Mouse (Mus musculus) stomach, embryonic 16.5 days (tissue): Measurements from ENCODE around the gene Tubgcp6. TPM values are rescaled to one million over a fixed set of nuclear protein-coding genes. Genes with fewer than 3 reads are reported as not detected.

Experiments used
- ATAC-seq: fragments of 200-750 bp; cut with Nextera tagmentation; 2 replicates; pipeline ENCODE4 v1.8.0; 2017; ENCODE audit warnings: moderate number of reproducible peaks, moderate TSS enrichment; ENCODE audit not compliant: insufficient read depth, low FRiP score
- H3K27ac ChIP-seq: fragments of 300-500 bp; sonication (generic); 2 replicates; pipeline ENCODE4 v1.5.1; 2014; ENCODE audit warnings: low read length
- H3K27me3 ChIP-seq: fragments of 300-500 bp; sonication (generic); 2 replicates; pipeline ENCODE4 v1.6.1; 2014; ENCODE audit warnings: low read length, control low read depth, mixed read lengths; ENCODE audit not compliant: control insufficient read depth, insufficient read depth
- H3K36me3 ChIP-seq: fragments of 300-500 bp; sonication (generic); 2 replicates; pipeline ENCODE4 v1.6.1; 2014; ENCODE audit warnings: low read length; ENCODE audit not compliant: control insufficient read depth, insufficient read depth
- H3K4me1 ChIP-seq: fragments of 300-500 bp; sonication (generic); 2 replicates; pipeline ENCODE4 v1.6.1; 2014; ENCODE audit warnings: low read length, control low read depth, mixed read lengths; ENCODE audit not compliant: control insufficient read depth, insufficient read depth
- H3K4me2 ChIP-seq: fragments of 300-500 bp; sonication (generic); 2 replicates; pipeline ENCODE4 v1.6.1; 2014; ENCODE audit warnings: low read depth, low read length, mixed read lengths
- H3K4me3 ChIP-seq: fragments of 300-500 bp; sonication (generic); replicated peaks from 2 replicates; pipeline ENCODE4 v1.5.1; 2014; ENCODE audit warnings: mild to moderate bottlenecking, low read length
- H3K9ac ChIP-seq: fragments of 300-500 bp; sonication (generic); 2 replicates; pipeline ENCODE4 v1.6.1; 2014; ENCODE audit warnings: low read length
- H3K9me3 ChIP-seq: fragments of 300-500 bp; sonication (generic); replicated peaks from 2 replicates; pipeline ENCODE4 v1.6.1; 2016; ENCODE audit warnings: low read length, control low read depth; ENCODE audit not compliant: control insufficient read depth
- WGBS: fragments of 180-500 bp; shearing (Covaris S2); extraction: QIAGEN DNeasy Blood & Tissue Kit; methylation state at CpG from one replicate; pipeline ENCODE4 v1.1.7; 2014; 5-methylcytosine and 5-hydroxymethylcytosine counted together
- polyA plus RNA-seq: library from polyadenylated mRNA; unstranded; fragments of >200 nt; fragmentation: Nextera tagmentation; extraction: Ambion mirVana; gene quantifications from 2 replicates; pipeline ENCODE4 v1.2.1, GENCODE M21; 2015

Tubgcp6 gene
- polyA plus RNA-seq, 1 experiment from 2014 or later = 13.5 TPM

DNA sequence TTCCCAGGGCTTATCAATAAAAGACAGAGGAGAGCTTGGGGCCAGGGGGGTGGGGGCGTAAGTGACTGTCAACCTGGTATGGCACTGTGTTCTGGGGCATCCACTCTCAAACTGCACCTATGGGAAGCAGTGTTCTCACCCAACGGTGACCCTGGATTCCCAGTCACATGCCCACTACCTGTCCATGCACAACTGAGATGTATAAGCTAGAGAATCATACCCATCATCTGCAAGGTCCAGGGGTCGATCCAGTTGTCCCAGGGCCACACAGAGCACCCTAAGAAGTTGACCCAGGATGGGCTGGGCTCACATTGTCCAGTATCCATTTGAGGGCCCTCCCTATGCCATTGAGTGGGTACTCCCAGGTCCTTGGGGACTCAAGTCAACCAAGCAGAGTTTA, 1.4 kb upstream of the Tubgcp6 start:
- ATAC-seq = no peak
- Histone ChIP-seq H3K9me3 (no peaks in the 10 kb centered on the region), H3K4me2 (no peak overlapping the region), H3K36me3 (0 out of 2 replicates have a peak, but pooled peaks cover 7% of the 10 kb centered on the region), H3K9ac (no peak overlapping the region; the same call in 1 of the 2 replicates), H3K27ac (no peak overlapping the region), H3K4me1 (peaks cover 44% of the 10 kb centered on the region), H3K4me3 (no peak overlapping the region), H3K27me3 (no peaks in the 10 kb centered on the region)
- 87% methylated on average over 3 of the region's 3 CpGs for WGBS

DNA sequence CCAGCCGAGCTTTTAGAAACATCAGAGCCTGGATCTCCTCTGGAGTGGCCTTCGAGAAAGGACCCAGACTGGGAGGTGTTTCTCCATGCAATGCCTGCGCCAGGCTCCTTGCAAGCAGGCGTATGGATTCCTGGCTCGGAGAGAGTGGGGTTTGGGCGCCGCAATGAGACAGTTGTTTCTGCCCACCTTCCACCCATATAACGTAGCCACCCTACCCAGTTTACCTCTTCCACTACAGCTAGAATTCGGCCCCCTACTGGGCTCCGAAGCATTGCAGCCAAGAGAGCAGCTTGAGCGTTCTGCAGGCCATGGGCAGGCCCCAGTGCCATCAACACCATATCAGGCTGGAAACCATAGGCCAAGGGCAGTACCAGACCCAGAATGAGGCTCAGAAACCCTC, 683 bp upstream of the Tubgcp6 start:
- Histone ChIP-seq H3K4me1 (peaks cover 39% of the 10 kb centered on the region), H3K27me3 (no peaks in the 10 kb centered on the region), H3K4me3 (peak overlapping the region; percentile 90), H3K4me2 (peak overlapping the region; percentile 90), H3K9me3 (no peaks in the 10 kb centered on the region), H3K27ac (peak overlapping the region; percentile 69), H3K9ac (peak overlapping the region; percentile 90), H3K36me3 (0 out of 2 replicates have a peak, but pooled peaks cover 7% of the 10 kb centered on the region)
- ATAC-seq = no peak
- 28% methylated on average over 11 of the region's 11 CpGs for WGBS

DNA sequence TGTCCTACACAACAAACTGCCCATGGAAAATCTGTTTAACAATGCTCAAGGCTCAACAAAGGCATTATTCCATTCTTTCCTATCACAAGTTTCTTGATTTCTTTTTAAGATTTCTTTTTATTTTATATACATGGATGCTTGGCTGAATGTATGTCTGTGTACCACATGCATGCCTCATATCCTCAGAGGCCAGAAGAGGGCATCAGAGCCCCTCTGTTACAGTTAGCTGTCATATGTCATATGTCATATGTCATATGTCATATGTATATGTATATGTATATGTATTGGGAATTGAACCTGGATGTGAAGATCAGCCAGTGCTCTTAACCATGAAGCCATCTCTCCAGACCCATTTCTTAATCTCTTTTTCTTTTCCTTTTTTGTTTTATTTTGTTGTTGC, 4.9 kb downstream of the Tubgcp6 start:
- Histone ChIP-seq H3K36me3 (peaks cover 23% of the 10 kb centered on the region; the same call in 1 of the 2 replicates), H3K4me1 (peaks cover 20% of the 10 kb centered on the region)

DNA sequence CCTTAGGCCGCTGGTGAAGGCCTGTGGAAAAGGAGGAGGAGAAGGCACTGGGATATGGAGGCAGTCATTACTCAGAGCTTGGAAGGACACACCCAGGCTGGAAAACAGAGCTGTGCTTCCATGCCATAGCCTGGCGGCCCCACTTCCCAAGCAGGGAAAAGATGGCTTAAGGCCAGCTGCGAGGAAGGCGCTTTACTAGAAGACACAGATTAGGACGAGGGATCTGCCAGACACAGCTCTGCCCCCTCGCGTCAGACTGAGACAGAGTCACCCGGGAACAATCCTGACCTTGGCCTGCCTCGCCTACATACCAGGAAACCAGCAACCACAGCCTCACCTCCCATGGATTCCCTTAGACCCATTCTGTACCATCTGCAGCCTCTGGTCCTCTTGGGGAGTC, 12.8 kb downstream of the Tubgcp6 start:
- no peak for ATAC-seq
- peaks cover 8% of the 10 kb centered on the region; the same call in 1 of the 2 replicates for H3K36me3 ChIP-seq
- no peak overlapping the region for H3K4me2 ChIP-seq
- 75% methylated on average over 9 of the region's 9 CpGs for WGBS
- no peaks in the 10 kb centered on the region for H3K9me3 ChIP-seq
- no peaks in the 10 kb centered on the region for H3K27me3 ChIP-seq
- H3K27ac ChIP-seq = no peak overlapping the region
- no peaks in the 10 kb centered on the region for H3K4me1 ChIP-seq
- H3K4me3 ChIP-seq = no peak overlapping the region
- no peak overlapping the region for H3K9ac ChIP-seq

More for the DNA sequence above, 4.9 kb downstream of the Tubgcp6 start:
- no peak overlapping the region for H3K9ac ChIP-seq
- ATAC-seq = no peak
- H3K4me3 ChIP-seq = no peak overlapping the region
- no peaks in the 10 kb centered on the region for H3K9me3 ChIP-seq
- no peak overlapping the region for H3K27ac ChIP-seq
- H3K4me2 ChIP-seq = no peak overlapping the region
- no peaks in the 10 kb centered on the region for H3K27me3 ChIP-seq

DNA sequence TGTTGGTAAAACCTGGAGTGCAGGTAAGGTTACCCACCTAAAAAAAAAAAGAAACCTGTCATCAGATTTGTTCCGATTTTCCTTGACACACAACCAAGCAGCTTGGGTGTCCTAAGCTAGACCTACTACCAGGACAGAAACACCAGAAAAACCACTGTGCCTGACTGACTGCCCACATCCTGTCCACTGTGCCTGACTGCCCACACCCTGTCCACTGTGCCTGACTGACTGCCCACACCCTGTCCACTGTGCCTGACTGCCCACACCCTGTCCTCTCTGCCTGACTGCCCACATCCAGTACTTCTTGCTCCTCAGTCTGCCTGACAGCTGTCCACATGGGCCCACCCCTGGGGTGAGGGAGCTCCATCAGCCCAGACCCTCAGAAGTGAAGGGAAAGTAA, 15.9 kb downstream of the Tubgcp6 start:
- Histone ChIP-seq H3K27me3 (no peaks in the 10 kb centered on the region), H3K9me3 (no peaks in the 10 kb centered on the region), H3K4me1 (no peaks in the 10 kb centered on the region), H3K4me3 (no peak overlapping the region), H3K4me2 (no peak overlapping the region), H3K9ac (no peak overlapping the region), H3K36me3 (peaks cover 5% of the 10 kb centered on the region; the same call in 1 of the 2 replicates), H3K27ac (no peak overlapping the region)
- ATAC-seq = no peak
- WGBS = 96% methylated on average over 1 of the region's 1 CpGs

DNA sequence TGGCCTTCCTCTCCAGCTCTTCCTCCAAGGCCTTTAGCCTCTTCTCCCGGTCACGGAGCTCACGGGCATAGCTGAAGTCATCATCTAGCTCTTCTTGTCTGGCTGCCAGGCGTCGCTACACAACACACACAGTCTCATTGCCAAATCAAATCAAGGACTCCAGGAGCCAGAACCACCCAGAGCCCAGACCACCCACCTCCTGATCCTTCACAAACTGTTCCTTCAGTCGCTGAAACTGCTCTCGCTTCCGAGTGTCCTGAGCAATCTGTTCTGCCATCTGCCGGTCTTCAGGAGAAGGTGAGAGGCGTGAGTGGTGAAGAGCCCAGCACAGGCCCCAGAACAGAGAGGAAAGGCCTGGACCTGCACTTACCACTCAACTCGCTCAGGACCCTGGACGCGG, 16.8 kb downstream of the Tubgcp6 start:
- no peaks in the 10 kb centered on the region for H3K9me3 ChIP-seq
- H3K36me3 ChIP-seq = peaks cover 12% of the 10 kb centered on the region; the same call in 1 of the 2 replicates
- no peak overlapping the region for H3K4me2 ChIP-seq
- no peaks in the 10 kb centered on the region for H3K27me3 ChIP-seq
- H3K27ac ChIP-seq = no peak overlapping the region
- no peaks in the 10 kb centered on the region for H3K4me1 ChIP-seq
- H3K4me3 ChIP-seq = no peak overlapping the region
- 87% methylated on average over 13 of the region's 13 CpGs for WGBS
- no peak for ATAC-seq
- H3K9ac ChIP-seq = no peak overlapping the region

DNA sequence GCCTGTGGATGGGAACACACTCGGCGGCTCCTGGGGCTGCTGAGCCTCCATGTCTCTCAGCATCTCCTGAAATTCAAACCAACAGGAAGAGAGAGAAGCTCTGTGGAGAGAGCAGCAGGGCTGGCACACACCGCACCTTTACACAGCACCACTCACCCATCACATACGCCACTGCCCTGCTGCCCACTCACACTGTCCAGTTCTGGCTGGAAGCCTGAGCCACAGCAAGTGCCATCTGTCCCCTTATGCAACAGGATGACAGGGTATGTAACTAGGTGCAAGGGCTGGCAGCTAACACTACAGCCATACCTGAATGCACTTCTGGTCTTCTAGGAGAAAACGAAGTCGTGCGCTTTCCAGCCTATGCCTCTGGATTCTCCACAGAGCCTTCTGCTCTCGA, 18.5 kb downstream of the Tubgcp6 start:
- no peak overlapping the region for H3K9ac ChIP-seq
- H3K9me3 ChIP-seq = no peaks in the 10 kb centered on the region
- no peak overlapping the region for H3K4me3 ChIP-seq
- H3K27ac ChIP-seq = no peak overlapping the region
- no peak overlapping the region for H3K4me2 ChIP-seq
- no peaks in the 10 kb centered on the region for H3K27me3 ChIP-seq
- 92% methylated on average over 8 of the region's 8 CpGs for WGBS
- ATAC-seq = no peak
- peaks cover 18% of the 10 kb centered on the region for H3K36me3 ChIP-seq
- no peaks in the 10 kb centered on the region for H3K4me1 ChIP-seq

DNA sequence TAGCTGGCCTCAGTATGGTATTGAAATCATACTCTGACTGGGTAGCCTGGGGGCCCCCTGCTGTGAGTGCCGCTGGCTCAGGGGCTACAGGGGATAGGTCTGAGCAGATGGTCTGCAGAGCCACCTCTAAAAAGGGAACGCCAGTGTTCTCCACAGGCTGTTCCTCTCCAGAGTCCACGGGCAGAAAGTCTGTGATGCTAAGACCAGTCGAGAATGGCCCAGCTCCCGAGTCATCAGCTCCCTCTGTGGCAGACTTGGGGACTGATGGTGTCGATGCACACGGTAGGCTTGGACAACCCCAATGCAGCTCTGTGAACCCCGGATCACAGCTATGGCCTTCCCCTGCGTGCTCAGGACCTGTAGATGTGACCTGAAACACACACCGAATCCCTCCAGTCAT, 19.0 kb downstream of the Tubgcp6 start:
- H3K36me3 ChIP-seq = peaks cover 21% of the 10 kb centered on the region
- WGBS = 86% methylated on average over 10 of the region's 10 CpGs
- no peak overlapping the region for H3K9ac ChIP-seq
- no peaks in the 10 kb centered on the region for H3K27me3 ChIP-seq
- H3K27ac ChIP-seq = no peak overlapping the region
- H3K4me2 ChIP-seq = no peak overlapping the region
- H3K9me3 ChIP-seq = no peaks in the 10 kb centered on the region
- no peak overlapping the region for H3K4me3 ChIP-seq
- H3K4me1 ChIP-seq = no peaks in the 10 kb centered on the region
- no peak for ATAC-seq

DNA sequence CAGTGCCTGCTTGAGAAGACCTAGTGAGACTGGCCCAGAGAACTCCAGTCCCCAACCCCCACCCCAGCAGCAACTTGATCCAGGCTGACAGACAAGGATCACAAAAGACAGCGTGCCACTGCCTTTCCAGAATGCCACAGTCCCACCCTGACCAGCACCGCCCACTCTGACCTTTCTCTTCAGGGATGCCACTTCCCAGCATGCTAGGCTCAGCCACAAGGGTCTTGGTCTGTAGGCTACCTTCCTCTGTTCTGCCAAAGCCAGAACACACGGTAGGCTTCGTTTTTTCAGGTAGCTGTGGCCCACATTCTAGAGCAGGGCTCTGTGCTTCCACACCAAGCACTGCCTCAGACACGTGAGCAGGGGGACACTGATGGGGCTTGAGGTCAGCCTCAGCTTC, 20.3 kb downstream of the Tubgcp6 start:
- 78% methylated on average over 5 of the region's 5 CpGs for WGBS
- Histone ChIP-seq H3K4me1 (no peaks in the 10 kb centered on the region), H3K9me3 (no peaks in the 10 kb centered on the region), H3K9ac (no peak overlapping the region), H3K4me2 (no peak overlapping the region), H3K36me3 (peaks cover 21% of the 10 kb centered on the region), H3K4me3 (no peak overlapping the region), H3K27me3 (no peaks in the 10 kb centered on the region), H3K27ac (no peak overlapping the region)
- ATAC-seq = no peak

DNA sequence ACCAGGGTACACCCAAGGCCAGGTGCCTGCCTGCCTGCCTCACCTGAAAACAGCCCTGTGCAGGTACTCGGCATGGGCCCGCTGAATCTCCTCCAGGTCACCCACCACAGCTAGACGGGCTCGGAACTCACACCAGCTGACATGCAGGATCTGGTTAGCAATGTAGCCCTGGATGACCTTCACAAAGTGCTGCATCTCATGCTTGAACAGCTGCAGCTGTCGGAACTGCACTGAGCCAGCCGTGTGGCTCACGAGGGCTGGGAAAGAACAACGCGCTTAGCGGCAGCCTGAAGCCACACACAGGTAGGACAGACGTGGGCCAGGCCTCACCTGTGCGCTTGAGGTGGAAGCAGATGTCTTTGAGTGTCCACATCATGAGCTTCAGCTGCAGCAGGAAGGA, 22.1 kb downstream of the Tubgcp6 start:
- peaks cover 27% of the 10 kb centered on the region for H3K36me3 ChIP-seq
- H3K27me3 ChIP-seq = no peaks in the 10 kb centered on the region
- H3K4me1 ChIP-seq = no peaks in the 10 kb centered on the region
- no peak overlapping the region for H3K27ac ChIP-seq
- H3K4me2 ChIP-seq = no peak overlapping the region
- H3K4me3 ChIP-seq = no peak overlapping the region
- no peaks in the 10 kb centered on the region for H3K9me3 ChIP-seq
- 82% methylated on average over 12 of the region's 12 CpGs for WGBS
- no peak for ATAC-seq
- H3K9ac ChIP-seq = no peak overlapping the region
